Mouse (Mus musculus) forelimb bud, embryonic 11.5 days (tissue): Measurements from ENCODE around the gene Gap43.
"Not testable (repeated sequence)": the region's sequence is repeated elsewhere in the genome, so short reads cannot be mapped to it uniquely, and the experiment has no call there.

Experiments
- DNase-seq: peaks from one replicate; pipeline ENCODE4 v3.0.0-alpha.2; 2012; ENCODE audit warnings: low read depth, low spot score

The Gap43 gene

GRCm38 (mm10) chr16:42294481-42294880 is 46.0 kb downstream of the Gap43 start:
- no peak for DNase-seq

DNA sequence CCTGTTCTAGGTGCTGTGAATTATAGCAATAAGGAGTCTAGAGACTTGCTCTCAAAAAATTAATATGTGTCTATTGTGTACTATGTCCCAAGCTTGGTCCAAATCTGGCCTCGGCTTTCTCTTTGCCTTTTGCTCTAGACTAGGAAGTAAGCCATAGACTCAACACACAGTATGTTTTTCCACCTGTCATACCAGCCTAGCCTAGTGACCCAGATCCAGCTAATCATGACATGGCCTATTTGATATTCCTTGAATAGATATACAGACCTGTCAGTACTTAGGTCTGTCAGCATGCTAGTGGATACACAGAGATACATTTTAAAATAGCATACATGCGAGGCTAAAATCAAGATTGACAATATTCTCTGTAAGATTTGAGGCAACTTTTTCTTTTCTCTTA is 46.4 kb downstream of the Gap43 start:
- no peak for DNase-seq

- DNase-seq, result no peak
Measured at GRCm38 (mm10) chr16:42291572-42291971, 48.9 kb downstream of the Gap43 start.

DNA sequence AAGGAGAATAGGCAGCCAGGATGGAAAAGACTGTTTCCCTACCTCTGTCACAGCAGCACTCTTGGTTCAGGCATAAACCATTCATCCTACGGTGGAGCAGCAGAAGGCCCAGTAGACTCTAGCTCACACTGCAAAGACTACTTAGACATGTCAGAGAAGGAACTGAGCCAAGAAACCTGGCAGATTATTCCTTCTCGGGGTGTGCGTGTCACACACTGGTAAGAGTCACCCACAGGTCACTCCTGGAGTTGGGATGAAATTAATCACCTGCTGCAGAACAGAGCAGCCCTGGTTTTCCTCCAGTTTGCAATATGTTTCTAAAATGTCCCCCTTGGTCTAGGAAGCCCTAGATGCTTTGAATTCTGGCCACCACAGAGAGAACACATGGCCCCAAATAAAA is 56.4 kb downstream of the Gap43 start:
- DNase-seq, result no peak

DNA sequence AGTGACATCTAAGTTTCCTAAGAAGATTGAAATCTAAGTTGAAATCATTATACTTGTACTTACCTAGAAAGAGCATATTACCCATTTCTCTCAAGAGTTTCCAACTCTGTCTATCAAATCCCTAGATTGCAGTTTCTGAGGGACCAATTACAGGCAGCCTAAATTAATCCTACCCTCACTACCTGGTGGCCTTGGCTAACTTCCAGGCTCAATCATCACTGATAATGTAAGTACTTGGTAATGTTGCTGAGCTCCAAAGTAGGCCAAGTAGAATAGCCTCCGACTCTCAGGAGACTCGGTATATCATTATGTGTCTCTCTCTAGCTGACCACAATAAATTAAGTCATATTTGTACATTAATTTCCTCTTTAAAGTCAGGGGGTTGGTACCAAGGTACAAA is 62.7 kb downstream of the Gap43 start:
- DNase-seq, result no peak

DNA sequence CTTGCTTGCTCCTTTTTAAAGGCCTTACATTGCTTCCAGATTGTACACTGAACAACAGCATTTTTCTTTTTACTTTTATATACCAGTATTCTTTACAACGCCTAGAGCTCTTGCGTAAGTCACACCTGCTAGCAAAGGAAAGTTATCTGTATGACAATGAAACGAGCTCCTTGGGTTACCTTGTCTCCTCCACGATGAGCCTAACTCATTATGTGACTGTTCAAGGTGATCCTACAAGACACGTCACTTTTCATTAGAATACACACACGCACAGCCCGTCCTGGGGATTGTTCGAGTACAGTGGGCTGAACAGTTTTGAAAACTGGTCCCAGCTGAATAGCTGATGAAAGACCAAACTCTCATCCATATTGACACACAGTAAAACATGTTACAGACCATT is 63.2 kb downstream of the Gap43 start:
- no peak for DNase-seq

DNA sequence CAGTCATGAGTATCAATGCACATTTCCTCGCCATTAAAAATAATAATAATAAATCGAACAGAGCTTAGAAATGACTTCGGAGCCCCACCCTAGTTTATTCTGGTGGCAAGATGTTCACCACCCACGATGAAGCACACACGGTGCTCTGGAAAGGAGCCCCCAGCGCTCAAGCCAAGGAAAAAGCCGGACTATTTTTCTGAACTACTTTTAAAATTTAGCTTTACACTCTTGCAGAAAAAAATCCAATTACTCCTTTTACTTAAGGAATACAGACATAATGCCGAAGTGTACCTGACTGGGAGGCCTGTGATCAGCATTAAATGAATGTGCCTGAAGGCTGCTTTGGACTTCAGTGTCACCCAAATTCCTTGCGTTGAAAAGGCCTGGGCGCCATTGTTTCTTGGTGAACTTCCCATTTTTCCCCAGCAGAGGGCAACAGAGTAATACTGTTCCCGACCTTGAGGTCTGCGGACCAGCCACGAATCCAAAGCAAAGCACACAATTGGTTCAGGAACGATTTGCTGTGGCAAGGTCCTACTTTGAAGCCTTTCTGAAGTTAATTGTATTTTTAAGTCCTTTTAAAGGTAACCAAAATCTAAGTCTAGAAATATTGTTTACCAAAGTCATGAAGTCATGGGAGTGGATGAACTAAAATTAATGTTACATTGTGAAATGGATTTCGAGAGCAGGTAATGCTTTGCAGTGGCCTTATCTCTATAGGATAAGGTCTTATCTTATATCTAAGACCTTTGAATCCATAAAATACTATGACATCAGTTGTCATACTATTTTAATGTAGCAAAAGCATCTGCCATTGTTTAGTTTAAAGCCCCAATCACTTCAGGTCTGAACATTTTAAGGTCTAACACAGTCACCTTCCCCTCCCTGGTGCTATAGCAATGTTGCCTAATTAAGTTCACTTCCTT is 64.0 kb downstream of the Gap43 start:
- DNase-seq, result peak; percentile 82

DNA sequence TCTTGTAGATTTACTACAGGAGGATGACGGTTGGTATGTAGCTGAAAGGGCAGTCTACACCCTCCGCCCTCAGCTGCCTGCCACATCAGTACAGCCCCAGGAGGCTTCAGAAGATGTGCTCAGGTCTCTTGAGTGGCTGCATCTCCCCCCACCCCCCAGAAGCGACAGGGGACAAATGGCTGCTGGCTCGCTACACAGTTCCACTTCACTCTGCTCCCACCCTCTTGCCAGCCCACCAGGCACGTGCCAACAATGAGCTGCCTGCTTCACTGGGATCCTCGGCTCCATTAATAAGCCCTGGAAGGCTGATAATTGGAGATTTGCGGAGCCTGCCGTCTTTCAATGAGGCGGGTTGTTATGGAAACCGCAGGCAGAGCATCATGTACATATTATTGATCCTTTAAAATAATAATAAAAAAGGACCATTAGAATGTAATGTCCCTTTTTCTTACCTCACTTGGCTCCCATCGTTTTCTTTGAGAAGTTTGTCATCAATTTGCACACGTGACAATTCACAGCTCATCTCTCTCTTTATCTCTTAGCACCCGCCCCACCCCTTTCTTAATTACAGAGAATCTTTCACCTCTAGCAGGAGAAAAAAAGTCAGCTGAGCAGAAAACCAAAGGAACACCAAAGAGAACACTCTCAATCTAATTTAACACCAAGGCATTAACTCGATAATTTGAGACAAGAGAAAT is 64.8 kb downstream of the Gap43 start:
- no peak for DNase-seq

DNA sequence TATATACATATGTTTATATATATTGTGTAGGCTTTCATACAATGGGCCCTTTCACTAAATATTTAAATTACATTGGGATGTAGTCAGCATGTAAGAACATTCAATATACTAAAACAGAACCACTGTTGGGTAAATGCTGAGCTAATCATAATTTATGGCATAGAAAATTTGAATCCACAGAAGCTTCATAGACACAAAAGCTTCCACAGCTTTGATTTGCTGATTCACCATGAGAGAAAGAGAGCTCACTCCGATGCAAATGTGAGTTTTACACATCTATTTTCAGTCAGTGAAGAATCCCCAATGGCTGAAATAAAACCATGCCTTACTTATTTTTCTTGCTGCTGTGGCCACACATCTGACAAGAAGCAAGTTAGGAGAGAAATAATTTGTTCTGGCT is 69.2 kb downstream of the Gap43 start:
- no peak for DNase-seq

- DNase-seq, result no peak
Measured at GRCm38 (mm10) chr16:42269587-42269967, 70.9 kb downstream of the Gap43 start.

DNA sequence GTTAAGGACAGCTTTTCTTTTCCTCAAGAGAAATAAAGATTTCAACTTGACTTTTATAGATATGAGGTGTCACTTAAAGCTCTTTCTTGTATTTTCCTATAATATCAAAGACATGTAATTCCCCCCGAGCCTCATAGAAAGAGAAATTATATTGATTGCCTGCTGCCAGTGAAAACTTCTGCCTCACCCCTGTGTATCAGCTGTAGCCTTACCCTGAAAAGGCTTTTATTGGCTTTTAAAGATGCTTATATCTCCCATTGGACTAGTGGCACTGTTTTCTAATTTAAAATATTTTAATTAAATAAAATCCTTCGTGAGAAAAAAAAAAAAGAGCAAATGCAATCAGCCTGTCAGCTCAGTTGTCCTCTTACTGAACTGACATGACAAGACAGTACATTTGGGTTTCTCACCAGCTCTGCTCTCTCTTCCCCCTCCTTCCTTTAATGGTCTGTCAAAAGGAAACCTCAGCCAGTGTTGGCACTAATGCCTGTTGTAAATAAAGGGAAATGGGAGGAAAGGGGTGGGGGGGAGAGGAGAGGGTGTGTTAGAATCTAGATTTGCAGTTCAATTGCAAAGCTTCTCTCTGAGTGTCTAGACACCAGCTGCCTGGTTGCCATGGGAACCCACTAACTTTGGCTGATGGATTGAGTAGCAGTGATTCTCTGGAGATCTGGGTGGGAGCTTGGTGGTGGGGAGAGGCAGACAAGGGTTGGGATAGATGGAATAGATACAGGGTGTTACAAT is 71.4 kb downstream of the Gap43 start:
- peak; percentile 58 for DNase-seq

DNA sequence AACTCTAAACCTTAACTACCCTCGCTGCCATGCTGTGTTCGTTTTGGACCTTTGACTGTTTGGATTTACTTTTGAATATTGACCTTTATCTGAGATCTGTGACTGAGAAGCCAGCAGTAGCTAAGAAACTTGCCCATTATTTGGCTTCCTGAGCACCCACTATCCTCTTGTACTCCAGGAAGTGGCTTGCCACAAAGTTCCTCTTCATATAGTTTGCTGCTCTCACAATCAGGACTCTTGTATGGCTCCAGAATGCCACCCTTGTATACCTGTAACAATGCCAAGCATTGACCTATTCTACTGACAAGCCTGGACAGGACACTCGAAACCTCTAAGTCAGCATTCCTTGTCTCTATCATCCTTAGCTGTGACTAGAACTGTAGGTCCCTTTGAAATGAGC is 75.3 kb downstream of the Gap43 start:
- no peak for DNase-seq

DNA sequence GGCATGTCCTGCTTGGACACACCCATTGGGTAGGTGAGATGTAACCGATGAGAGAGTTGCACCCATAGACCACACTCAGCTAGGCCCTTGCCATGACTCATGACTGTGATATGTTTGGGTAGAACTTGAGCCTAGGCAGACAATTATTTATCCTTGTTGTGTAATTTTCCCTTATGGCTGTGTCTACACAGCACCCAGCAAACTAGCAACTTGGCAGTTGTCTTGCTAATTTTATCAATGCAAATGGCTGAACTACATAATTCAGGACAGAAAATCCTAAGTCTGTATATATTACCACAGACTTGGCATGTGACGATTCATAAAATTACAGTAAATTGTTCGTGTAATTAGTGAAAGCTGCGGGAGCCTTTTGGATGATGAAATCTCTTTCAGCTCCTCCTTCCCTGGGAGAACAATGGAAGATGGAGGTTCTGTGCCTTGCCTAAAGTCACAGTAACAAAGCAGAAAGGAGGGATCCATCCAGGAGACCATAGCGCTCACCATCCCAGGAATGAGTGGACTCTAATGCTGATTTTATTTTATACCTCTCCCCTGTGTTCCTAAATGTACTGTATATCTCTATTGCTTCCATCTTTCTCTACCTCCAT is 77.4 kb downstream of the Gap43 start:
- DNase-seq, result no peak

GRCm38 (mm10) chr16:42255693-42256092 is 84.8 kb downstream of the Gap43 start:
- DNase-seq, result no peak

DNA sequence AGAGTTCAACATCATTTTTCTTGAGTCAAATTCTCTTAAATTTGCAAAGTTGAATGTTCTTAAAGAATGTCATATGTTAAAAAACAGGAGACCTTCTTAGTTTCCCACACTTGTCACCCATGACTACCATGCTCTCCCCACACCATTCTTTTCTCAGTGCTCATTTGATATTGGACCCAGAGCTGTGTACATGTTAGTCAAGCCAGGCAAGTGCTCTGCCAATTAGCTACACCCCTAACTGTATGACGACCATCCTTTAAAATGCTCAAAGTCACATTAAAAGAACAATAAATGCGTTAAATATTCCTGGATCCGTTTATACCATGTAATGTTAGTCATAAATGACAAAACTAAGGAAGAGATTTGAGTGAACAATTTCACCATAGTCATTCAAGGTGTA is 85.2 kb downstream of the Gap43 start:
- no peak for DNase-seq

- DNase-seq, result no peak
Measured at GRCm38 (mm10) chr16:42252252-42252651, 88.2 kb downstream of the Gap43 start.

DNA sequence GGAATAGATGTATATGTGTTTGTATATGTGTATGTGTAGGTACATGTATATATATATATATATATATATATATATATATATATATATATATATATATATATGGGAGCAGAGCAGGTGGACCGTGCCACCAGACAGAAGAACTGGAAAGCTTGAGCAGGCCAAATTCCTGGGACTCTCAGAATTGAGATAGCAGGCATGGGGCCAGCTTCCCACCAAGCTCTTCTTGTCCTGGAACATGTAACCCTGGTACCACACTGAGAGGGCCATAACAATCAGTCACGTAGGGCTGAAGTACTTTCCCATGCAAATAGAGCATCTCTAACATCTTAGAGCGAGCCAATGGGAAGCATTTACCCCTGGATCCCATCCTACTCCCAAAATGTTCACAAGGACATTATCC is 96.3 kb downstream of the Gap43 start:
- DNase-seq, result not testable (repeated sequence)

- no peak for DNase-seq
Measured at GRCm38 (mm10) chr16:42231306-42231705, 109.1 kb downstream of the Gap43 start.
